Mouse (Mus musculus): ENCODE results near the gene Hnrnpa1.
"Not testable (repeated sequence)": the region's sequence is repeated elsewhere in the genome, so short reads cannot be mapped to it uniquely, and the experiment has no call there.

Gene Hnrnpa1

DNA sequence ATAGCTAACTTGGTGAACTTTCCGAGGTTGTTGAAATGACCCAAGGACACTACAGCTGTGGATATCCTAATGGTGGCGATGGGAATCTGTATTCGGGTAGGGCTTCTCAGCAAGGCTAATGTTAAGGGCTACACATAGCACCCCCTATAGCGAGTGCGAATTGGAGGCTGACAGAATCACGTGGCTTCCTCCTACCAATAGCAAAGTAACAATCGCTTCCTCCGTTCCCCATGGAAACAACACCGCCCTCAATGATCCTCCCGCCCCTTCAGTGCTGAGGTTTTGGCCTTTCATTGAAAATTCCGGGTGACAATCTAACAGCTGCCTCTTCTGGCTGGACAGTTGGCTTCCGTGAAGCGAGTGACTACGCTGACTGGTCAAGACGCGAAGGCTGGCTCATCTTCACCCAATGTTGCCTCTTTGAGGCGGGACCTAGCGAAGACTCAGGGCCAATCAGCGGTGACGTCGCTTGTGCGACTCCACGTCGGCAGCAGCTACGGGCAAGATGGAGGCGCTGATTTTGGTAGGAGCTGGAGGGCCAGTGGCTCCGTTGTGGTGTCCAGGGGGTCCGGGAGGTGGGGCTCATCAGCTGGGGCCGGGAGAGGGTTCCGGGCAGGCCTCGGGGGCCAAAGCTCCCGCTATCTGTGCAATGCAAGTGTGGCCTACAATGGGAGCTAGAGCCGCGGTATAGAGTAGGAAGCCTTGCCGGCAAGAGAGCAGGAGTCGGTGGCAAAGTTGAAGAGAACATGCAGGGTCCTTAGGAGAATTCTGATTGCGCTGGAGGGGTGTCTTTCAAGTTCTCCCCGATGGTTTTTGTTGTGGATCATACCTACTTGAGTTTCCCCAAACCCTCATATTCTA is 32.4 kb downstream of the Hnrnpa1 start, which contains the start of gene Copz1:
Gene Copz1 (plus strand): TSS at position 296 of the 861 bp plus-strand sequence.
- peak; percentile 93 to 94 for DNase-seq (ENCODE audit: low spot score in 2 of 2)

DNA sequence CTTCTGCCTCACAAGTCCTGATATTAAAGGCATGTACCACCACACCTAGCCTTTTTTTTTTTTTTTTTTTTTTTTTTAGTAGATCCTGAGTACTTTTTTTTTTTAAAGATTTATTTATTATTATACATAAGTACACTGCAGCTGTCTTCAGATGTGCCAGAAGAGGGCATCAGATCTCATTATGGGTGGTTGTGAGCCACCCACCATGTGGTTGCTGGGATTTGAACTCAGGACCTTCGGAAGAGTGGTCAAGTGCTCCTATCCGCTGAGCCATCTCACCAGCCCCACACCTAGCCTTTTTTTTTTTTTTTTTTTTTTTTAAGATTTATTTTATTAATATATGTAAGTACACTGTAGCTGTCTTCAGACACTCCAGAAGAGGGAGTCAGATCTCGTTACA is 35.7 kb downstream of the Hnrnpa1 start:
- DNase-seq (ENCODE audit: low spot score in 2 of 2) = not testable (repeated sequence)

DNA sequence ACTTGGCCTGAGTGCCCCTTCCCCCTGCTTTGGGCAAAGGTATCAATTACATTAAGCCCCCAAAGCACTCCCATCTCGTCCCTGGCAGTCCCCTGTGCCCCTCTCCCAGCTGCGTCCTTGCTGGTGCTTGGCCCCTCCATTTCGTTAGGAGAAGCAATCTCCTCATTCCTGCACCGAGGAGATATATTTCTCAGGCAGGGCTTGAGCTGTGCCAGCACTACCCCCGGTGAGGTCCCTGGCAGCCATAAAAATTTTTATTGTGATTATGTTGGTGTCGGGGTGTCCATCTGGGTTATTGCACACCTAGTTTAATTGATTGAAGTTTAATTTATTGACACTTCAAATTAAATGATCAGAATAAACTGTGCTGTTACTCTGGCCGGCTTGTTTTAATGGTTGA is 37.7 kb downstream of the Hnrnpa1 start:
- no peak for DNase-seq (ENCODE audit: low spot score in 2 of 2)

DNA sequence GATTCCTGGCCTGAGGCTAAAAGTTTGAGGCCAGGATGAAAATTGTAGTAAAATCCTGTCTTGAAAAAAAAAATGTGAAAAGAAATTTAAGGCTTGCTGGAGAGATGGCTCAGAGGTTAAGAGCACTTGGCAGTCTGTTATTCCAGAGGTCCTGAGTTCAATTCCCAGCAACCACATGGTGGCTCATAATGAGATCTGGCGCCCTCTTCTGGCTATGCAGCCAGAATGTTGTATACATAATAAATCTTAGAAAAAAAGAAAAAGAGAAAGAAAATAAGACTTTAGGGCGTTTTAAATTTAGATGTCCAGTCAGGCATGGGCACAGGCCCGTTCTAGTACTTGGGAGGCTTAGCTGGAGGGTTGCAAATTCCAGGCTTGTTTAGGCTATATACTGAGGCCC is 39.5 kb downstream of the Hnrnpa1 start:
- no peak for DNase-seq (ENCODE audit: low spot score in 2 of 2)

DNA sequence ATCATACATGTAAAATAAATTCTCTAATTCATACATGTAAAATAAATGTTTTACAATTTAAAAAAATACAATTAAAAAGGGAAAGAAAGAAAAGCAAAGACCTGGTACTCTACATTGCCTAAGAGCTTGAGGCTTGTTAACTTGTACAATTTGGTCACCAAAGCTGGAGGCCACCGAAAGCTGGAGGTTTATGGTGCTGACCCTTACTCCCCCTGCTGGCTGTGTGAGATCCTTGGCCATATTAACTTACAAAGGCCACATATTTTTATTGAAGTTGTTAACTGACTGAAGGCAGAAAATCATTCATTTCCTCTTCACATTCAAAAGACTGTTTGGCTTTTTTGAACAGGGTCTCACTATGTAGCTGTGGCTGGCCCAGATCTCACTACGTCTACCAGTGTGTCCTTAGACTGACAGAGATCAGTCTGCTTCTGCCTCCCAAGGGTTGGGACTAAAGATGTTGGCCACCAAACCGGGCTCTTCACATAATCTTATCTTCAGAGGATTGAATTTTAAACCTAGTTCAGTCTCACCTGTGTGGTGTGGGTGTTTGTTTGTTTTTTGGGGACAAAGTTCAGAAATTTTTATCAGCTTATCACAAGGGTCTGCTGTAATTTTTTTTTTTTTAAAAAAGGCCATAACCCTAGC is 40.7 kb downstream of the Hnrnpa1 start:
- DNase-seq (ENCODE audit: low spot score in 2 of 2) = no peak

DNA sequence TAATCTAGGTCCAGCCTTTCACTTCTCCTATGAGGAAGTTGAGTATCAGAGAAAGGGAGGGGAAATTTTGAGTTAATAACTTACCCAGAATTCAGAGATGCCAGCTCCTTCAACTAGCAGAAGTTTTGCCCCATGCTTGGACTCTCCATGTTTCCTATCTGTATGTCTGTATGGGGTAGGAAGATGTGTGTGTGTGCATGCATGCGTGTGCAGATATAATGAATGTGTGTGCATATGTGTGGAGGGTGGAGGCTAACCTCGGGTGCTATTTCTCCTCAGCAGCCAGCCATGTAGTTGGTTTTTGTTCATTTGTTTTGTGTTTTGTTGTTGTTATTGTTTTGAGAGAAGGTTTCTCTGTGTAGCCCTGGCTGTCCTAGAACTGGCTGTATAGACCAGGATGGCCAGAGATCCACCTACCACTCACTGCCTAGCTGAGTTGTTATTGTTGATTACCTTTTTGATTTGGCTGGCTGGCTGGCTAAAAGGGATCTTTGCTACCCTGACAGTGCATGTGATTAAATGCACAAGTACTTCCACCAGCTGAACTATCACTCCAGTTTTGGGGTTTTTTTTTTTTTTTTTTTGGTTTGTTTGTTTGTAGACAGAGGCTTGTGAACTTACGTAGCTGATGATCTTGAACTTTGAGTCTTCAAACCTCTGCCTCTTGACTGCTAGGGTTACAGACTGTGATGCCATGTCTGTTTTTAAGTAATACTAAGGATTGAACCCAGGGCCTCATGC is 41.4 kb downstream of the Hnrnpa1 start:
- no peak for DNase-seq (ENCODE audit: low spot score in 2 of 2)

DNA sequence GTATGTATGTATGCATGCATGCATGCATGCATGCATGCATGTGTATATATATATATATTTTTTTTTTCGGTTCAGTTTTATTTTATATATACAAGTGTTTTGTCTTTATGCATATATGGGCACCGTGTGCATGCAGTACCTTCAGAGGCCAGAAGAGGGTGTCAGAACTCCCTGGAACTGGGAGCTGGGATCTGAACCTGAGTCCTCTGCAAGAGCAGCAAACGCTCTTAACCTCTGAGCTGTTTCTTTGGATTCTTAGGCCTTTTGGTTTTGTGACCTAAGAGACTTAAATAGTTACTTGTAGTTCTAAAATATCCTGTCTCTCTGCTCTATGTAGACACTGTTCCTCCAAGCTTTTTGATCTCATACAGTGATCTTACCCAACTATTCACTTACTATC is 43.8 kb downstream of the Hnrnpa1 start:
- DNase-seq (ENCODE audit: low spot score in 2 of 2) = no peak

DNA sequence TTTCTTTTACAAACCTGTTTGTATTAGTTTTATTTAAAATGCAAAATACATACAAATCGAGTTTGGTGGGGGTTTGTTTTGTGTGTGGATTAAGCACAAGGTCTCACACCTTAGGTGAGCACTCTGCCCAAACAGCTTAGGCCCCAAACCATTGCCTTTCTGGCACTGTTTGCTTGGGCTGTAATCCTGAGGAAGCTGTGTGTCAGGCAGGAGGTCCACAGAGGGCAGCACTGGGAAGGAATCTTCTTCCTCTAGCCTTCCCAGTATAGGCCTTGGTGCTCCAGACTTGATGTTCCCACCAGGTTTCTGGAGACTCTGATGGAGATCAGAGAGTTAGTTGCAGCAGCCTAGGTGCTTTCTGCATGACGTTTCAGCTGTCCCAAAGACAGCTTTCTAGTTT is 44.4 kb downstream of the Hnrnpa1 start:
- DNase-seq (ENCODE audit: low spot score in 2 of 2) = no peak

DNA sequence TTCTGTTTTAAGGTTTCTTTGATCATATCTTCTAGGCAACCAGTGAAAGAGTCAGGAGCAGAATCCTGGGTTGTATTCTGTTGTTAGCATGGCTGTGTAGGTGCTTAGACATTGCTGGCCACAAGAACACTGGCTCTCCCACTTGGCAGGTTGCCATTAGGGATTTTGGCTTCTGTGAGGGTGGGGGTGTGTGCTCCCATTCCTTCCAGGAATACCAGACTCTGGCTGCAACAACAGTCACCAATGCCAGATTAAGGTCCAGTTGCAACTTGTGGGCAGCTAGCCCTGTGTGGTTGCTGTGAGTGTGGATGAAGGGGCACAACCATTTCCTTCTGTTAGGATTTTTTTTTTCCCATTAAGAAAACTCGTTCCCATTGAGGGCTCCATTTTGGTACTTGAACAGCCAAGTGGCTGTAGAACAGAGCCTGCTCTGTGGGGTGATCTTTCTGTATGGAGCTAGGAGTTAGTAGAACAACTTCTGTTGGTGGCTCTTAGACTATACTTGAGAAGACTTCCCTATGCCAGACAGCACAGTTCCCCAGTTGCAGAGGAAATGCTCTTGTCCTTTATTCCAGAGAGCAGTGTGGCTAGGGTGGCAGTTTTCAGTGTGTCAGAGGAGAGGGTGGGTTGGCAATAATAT is 45.7 kb downstream of the Hnrnpa1 start:
- peak in 1 of 2 experiments; percentile 58 for DNase-seq (ENCODE audit: low spot score in 2 of 2)

DNA sequence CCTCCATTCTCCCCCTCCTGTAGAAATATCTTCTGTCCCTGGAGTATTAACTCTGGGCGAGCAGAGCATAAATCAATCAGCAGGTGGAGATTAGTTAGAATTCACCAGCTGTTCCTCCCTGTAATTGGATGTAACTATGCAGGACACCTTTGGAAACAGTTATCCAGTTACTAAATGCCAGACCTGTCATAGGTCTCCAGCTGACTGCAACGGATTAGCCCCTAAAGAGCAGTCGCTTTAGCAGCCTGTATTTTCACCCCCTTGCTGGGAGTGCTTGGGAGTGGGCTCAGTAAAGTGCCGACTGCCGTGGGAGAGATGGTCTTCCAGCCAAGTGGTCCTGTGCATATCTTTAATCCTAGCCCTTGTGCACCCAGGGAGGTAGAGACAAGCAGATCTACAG is 49.4 kb downstream of the Hnrnpa1 start:
- DNase-seq (ENCODE audit: low spot score in 2 of 2) = no peak

DNA sequence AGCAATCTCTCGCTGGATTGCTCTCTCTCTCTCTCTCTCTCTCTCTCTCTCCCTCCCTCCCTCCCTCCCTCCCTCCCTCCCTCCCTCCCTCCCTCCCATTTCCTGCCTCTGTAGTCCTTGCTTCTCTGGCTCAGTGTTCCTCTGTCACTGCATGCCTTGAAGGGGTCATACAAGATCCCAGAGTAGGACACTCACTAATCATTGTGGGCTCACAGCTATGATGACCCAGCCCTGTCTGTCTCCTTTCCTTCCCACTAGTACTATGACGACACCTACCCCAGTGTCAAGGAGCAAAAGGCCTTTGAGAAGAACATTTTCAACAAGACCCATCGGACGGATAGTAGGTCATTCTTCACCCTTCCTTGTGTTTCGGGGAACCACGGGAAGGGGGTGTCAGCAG is 50.2 kb downstream of the Hnrnpa1 start:
- DNase-seq (ENCODE audit: low spot score in 2 of 2) = no peak

DNA sequence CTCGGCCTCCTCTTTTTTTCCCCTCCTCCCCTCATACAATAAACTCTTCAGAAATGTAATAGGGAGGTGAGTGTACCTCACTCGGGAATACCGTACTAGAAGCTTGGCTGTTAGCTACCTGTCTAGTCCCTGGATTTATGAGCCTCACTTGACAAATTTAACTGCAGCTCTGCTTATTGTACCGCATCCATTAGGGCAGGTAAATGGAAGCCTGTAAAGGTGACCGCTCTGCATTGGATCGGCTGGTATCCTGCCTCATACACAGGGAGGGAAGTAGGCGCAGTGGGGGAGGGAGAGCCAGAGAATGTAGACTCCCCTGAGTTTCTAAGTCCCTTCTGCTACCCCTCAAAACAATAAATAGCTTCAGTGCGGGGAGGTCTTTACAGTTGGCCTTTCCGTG is 50.6 kb downstream of the Hnrnpa1 start:
- DNase-seq (ENCODE audit: low spot score in 2 of 2) = no peak

DNA sequence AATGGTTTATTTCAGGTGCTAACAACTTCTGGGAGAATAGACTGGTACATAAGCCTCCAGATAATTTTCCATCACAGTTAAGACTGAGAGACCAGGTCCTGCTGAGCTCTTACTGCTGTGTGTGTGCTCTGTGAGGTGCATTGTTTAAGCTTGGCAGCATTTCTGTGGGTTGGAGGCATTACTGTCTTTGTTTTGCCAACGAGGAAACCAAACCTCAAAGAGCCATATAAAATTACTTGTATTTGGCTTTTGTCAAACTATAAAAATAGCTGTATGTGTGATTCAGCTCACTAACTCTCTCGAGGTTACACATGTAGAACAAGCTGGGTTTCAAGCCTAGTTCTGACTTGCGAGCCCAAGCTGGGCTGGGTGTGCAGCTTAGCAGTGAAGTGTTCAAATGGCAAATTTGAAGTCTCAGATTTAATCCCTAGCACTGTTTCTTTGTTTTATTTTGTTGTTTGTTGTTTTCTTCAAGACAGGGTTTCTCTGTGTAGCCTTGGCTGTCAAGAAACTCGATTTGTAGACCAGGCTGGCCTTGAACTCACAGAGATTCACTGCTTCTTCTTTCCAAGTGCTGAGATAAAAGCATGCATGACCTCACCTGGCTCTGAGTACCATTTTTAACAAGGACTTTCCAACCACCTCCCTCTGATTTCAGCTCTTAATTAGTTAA is 52.6 kb downstream of the Hnrnpa1 start:
- no peak for DNase-seq (ENCODE audit: low spot score in 2 of 2)

DNA sequence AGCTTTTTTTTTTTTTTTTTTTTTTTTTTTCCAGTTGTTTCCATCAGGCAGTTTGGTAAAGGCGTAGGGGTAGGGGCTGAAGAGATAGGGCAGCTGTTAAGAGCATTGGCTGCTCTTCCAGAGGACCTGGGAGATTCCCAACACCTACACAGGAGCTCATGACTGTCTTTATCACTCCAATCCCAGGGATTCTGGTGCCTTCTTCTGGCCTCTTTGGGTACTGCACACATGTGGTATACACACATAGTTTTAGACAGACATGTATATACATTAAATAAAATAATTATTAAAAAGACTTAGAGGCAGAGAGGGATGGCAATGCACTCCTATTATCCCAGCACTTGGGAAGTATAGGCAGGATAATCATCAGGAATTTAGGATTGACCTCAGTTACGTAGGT is 53.1 kb downstream of the Hnrnpa1 start:
- no peak for DNase-seq (ENCODE audit: low spot score in 2 of 2)

DNA sequence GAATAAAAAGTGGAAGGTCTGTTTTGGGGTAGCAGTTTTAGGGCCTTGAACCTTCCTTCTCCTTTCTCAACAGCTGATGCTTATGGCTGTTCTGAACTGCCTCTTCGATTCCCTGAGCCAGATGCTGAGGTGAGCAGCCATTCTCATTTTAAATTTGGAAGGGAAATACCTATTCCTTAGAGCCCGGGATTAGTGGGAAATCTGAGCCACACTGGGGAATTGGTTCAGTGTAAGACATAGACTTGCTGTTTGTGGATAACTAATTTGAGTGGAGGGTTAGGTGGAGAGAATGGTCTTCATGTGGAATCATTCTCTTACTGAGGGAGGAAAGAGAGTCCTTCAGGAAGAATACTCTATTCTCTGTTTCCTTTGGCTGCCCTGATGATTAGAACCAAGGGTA is 54.4 kb downstream of the Hnrnpa1 start:
- no peak for DNase-seq (ENCODE audit: low spot score in 2 of 2)

DNA sequence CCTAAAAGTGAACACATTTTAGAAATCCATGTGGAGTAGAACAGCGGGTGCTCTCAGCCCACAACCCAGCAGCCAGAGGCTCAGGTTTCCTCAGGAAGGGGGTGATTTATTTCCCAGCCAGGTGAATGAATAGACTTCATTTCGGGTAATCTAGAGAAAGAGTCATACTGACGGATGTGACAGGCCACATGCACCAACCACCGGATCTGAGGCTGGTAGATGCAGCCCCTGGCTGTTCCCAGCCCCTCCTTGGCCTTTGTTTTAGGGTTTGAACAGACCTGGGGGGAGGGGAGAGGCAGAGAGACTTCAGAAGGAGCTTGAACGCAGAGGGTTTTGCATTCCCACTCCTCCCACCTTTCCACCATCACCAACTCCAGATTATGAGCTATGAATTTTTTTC is 55.6 kb downstream of the Hnrnpa1 start:
- DNase-seq (ENCODE audit: low spot score in 2 of 2) = no peak

Data from urinary bladder, postnatal 4 days (tissue).